In the genomic region with DNA sequence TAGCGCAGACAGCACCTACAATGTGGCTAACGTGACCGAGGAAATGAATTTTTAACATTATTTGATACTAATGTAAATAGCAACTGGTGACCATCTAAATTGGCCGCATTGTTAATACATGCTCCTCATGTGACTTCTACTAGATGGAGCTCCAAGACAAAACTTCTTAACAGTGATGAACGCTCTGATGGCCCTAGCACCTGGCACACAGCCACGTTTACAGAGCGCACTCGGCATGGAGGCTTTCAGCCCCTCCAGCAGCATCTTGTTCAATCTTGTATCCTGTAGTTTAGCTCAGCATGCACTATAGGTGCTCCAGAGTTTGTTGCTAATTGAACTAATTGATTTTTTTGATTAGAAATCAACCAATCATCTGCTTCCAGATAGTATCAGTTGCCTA, we compare ENCODE assay signal across 25 mouse cellular contexts. TPM values are rescaled to one million over a fixed set of nuclear protein-coding genes. Genes with fewer than 3 reads are reported as not detected.
"Had no signal": no experiment of that assay in that cellular context is flagged by ENCODE, and none has a peak within 500 bp of the region (broad histone marks: within the 10 kb centered on the region; RNA-seq: fewer than 3 reads in every experiment).

No protein-coding gene starts in this region.

- H3K9ac ChIP-seq: forebrain, embryonic 15.5 days; forebrain, postnatal 0 days; heart, embryonic 15.5 days; hindbrain, embryonic 12.5 days; hindbrain, embryonic 14.5 days; intestine, embryonic 15.5 days; kidney, embryonic 15.5 days; limb, embryonic 13.5 days; limb, embryonic 15.5 days; liver, embryonic 12.5 days; liver, embryonic 14.5 days had no signal

- H3K36me3 ChIP-seq: forebrain, embryonic 15.5 days; heart, embryonic 15.5 days; hindbrain, embryonic 12.5 days; intestine, embryonic 15.5 days; kidney, embryonic 15.5 days; limb, embryonic 13.5 days; limb, embryonic 15.5 days; liver, embryonic 12.5 days had no signal

- H3K4me1 ChIP-seq: forebrain, embryonic 15.5 days; hindbrain, embryonic 12.5 days; intestine, embryonic 15.5 days; kidney, embryonic 15.5 days; limb, embryonic 13.5 days; limb, embryonic 15.5 days; liver, embryonic 12.5 days had no signal

- H3K27ac ChIP-seq: forebrain, embryonic 15.5 days; hindbrain, embryonic 12.5 days; hindbrain, embryonic 14.5 days; intestine, embryonic 15.5 days; kidney, embryonic 15.5 days; kidney, postnatal 0 days; limb, embryonic 13.5 days; limb, embryonic 15.5 days; liver, embryonic 12.5 days; liver, embryonic 14.5 days had no signal

- H3K4me3 ChIP-seq: forebrain, embryonic 15.5 days; heart, embryonic 15.5 days; hindbrain, embryonic 12.5 days; intestine, embryonic 15.5 days; kidney, embryonic 15.5 days; limb, embryonic 13.5 days; limb, embryonic 15.5 days; liver, embryonic 12.5 days had no signal

- DNase-seq: forebrain, postnatal 0 days; gastrocnemius, postnatal 14 days; gastrocnemius, postnatal 36 days; kidney, adult 11 months; kidney, adult 2 months; kidney, adult 9 months; kidney, postnatal 14 days; kidney, postnatal 36 days; layer of hippocampus, adult 9-11 months; layer of hippocampus, postnatal 36 days; left cerebral cortex, postnatal 4 days had no signal

- H3K27me3 ChIP-seq: forebrain, embryonic 15.5 days; heart, embryonic 15.5 days; hindbrain, embryonic 12.5 days; intestine, embryonic 15.5 days; kidney, embryonic 15.5 days; limb, embryonic 13.5 days; limb, embryonic 15.5 days had no signal

- ATAC-seq: forebrain, embryonic 15.5 days; forebrain, postnatal 0 days; hindbrain, embryonic 16.5 days; intestine, embryonic 15.5 days; liver, embryonic 12.5 days had no signal

- H3K9me3 ChIP-seq: forebrain, embryonic 15.5 days; heart, embryonic 15.5 days; hindbrain, embryonic 12.5 days; intestine, embryonic 15.5 days; kidney, embryonic 15.5 days; limb, embryonic 13.5 days; limb, embryonic 15.5 days; liver, embryonic 12.5 days had no signal

- H3K4me2 ChIP-seq: forebrain, embryonic 15.5 days; heart, embryonic 11.5 days; heart, embryonic 15.5 days; hindbrain, embryonic 12.5 days; hindbrain, embryonic 14.5 days; intestine, embryonic 15.5 days; kidney, embryonic 15.5 days; limb, embryonic 13.5 days; limb, embryonic 15.5 days; liver, embryonic 12.5 days had no signal

RNA-seq across cellular contexts. Expression of a gene that starts 15.3 kb away (rescaled TPM):
- polyA plus RNA-seq: liver, adult 2 months had no signal
